Mouse (Mus musculus) spleen, postnatal 10 days (tissue): Measurements from ENCODE around the gene Sox21.

Source experiments
- DNase-seq, 2 experiments: peaks; one replicate each; pipeline ENCODE4 v3.0.0; 2021 to 2022; ENCODE audit warnings: low spot score in 2 of 2

Sox21 gene

GRCm38 (mm10) chr14:118225061-118225743 is 11.6 kb downstream of the Sox21 start:
- no peak for DNase-seq

GRCm38 (mm10) chr14:118220885-118221284 is 15.9 kb downstream of the Sox21 start:
- no peak for DNase-seq

- DNase-seq: no peak
These were observed 20.0 kb downstream of the Sox21 start for GRCm38 (mm10) chr14:118216826-118217225.

GRCm38 (mm10) chr14:118212188-118212804 is 24.5 kb downstream of the Sox21 start:
- DNase-seq: no peak

GRCm38 (mm10) chr14:118209642-118210041 is 27.2 kb downstream of the Sox21 start:
- DNase-seq: no peak

- DNase-seq: no peak
These were observed 29.5 kb downstream of the Sox21 start for GRCm38 (mm10) chr14:118207347-118207746.

GRCm38 (mm10) chr14:118203031-118203430 is 33.8 kb downstream of the Sox21 start:
- peak; percentile 15 to 58 for DNase-seq

GRCm38 (mm10) chr14:118202006-118202405 is 34.8 kb downstream of the Sox21 start:
- no peak for DNase-seq

GRCm38 (mm10) chr14:118200731-118201130 is 36.1 kb downstream of the Sox21 start:
- DNase-seq: no peak

- no peak for DNase-seq
These were observed 39.8 kb downstream of the Sox21 start for GRCm38 (mm10) chr14:118197063-118197462.

- DNase-seq: no peak
These were observed 42.5 kb downstream of the Sox21 start for GRCm38 (mm10) chr14:118194219-118194914.

- DNase-seq: no peak
These were observed 43.2 kb downstream of the Sox21 start for GRCm38 (mm10) chr14:118193663-118194062.

- DNase-seq: no peak
These were observed 43.7 kb downstream of the Sox21 start for GRCm38 (mm10) chr14:118193001-118193628.

GRCm38 (mm10) chr14:118191442-118191841 is 45.4 kb downstream of the Sox21 start:
- DNase-seq: no peak
